Mouse (Mus musculus) embryonic facial prominence, embryonic 15.5 days (tissue): ENCODE results near the gene Trpv4. TPM values are rescaled to one million over a fixed set of nuclear protein-coding genes. Genes with fewer than 3 reads are reported as not detected.

ENCODE experiments used
- ATAC-seq: fragments of 200-750 bp; cut with Nextera tagmentation; 2 replicates; pipeline ENCODE4 v1.8.0; 2017; ENCODE audit warnings: low read depth, moderate TSS enrichment; ENCODE audit not compliant: insufficient number of reproducible peaks, low FRiP score, low TSS enrichment
- H3K27ac ChIP-seq: fragments of 300-500 bp; sonication (generic); replicated peaks from 2 replicates; pipeline ENCODE4 v1.5.1; 2015; ENCODE audit warnings: mild to moderate bottlenecking, inconsistent platforms
- H3K27me3 ChIP-seq: fragments of 300-500 bp; sonication (generic); 2 replicates; pipeline ENCODE4 v1.6.1; 2015; ENCODE audit warnings: inconsistent platforms
- H3K36me3 ChIP-seq: fragments of 300-500 bp; sonication (generic); 2 replicates; pipeline ENCODE4 v1.6.1; 2015; ENCODE audit warnings: mild to moderate bottlenecking, inconsistent platforms
- H3K4me1 ChIP-seq: fragments of 300-500 bp; sonication (generic); 2 replicates; pipeline ENCODE4 v1.6.1; 2015; ENCODE audit warnings: inconsistent platforms
- H3K4me2 ChIP-seq: fragments of 300-500 bp; sonication (generic); replicated peaks from 2 replicates; pipeline ENCODE4 v1.6.1; 2015; ENCODE audit warnings: mild to moderate bottlenecking, inconsistent platforms
- H3K4me3 ChIP-seq: fragments of 300-500 bp; sonication (generic); replicated peaks from 2 replicates; pipeline ENCODE4 v1.5.1; 2015; ENCODE audit warnings: mild to moderate bottlenecking, inconsistent platforms
- H3K9ac ChIP-seq: fragments of 300-500 bp; sonication (generic); 2 replicates; pipeline ENCODE4 v1.6.1; 2015; ENCODE audit warnings: inconsistent platforms
- H3K9me3 ChIP-seq: fragments of 300-500 bp; sonication (generic); replicated peaks from 2 replicates; pipeline ENCODE4 v1.6.1; 2016; ENCODE audit warnings: inconsistent platforms
- WGBS: fragments of 180-500 bp; shearing (Covaris S2); methylation state at CpG from one replicate; pipeline ENCODE4 v1.1.7; 2015; 5-methylcytosine and 5-hydroxymethylcytosine counted together
- polyA plus RNA-seq: library from polyadenylated mRNA; unstranded; fragments of >200 nt; fragmentation: Nextera tagmentation; extraction: Ambion mirVana; gene quantifications from 2 replicates; pipeline ENCODE4 v1.2.1, GENCODE M21; 2015

Gene Trpv4
- 14.6 and 15.0 TPM in 2 replicates for polyA plus RNA-seq

GRCm38 (mm10) chr5:114658255-114658654 is at the start of gene Trpv4:
Gene Trpv4 (minus strand): TSS chr5:114658421.
- Histone ChIP-seq H3K27ac (no peak within 1 kb of the TSS), H3K27me3 (peaks cover 23% of the 10 kb centered on the region)

GRCm38 (mm10) chr5:114707265-114708068 is 49.2 kb upstream of the Trpv4 start, which contains the start of gene Tchp:
Gene Tchp (plus strand): TSS chr5:114707760.
- WGBS = 2% methylated on average over 49 of the region's 49 CpGs
- peak; percentile 55; the same call in 1 of the 2 replicates for ATAC-seq
- H3K27ac ChIP-seq = no peak within 1 kb of the TSS

More at GRCm38 (mm10) chr5:114658255-114658654, at the start of gene Trpv4:
- peaks cover 42% of the 10 kb centered on the region for H3K4me1 ChIP-seq
- WGBS = under 1% methylated on average over 34 of the region's 47 CpGs
- peak within 1 kb of the TSS; percentile 48 for H3K4me3 ChIP-seq
- peak within 1 kb of the TSS; percentile 75 for H3K4me2 ChIP-seq
- peak within 1 kb of the TSS; percentile 16; the same call in 1 of the 2 replicates for H3K9ac ChIP-seq
- peak; percentile 65 for ATAC-seq
- H3K9me3 ChIP-seq = no peaks in the 10 kb centered on the region
- H3K36me3 ChIP-seq = no peaks in the 10 kb centered on the region

GRCm38 (mm10) chr5:114702403-114703392 is 44.5 kb upstream of the Trpv4 start:
- no peaks in the 10 kb centered on the region for H3K4me1 ChIP-seq
- H3K4me3 ChIP-seq = no peak overlapping the region
- no peaks in the 10 kb centered on the region for H3K9me3 ChIP-seq
- H3K9ac ChIP-seq = no peak overlapping the region
- whole genome bisulfite sequencing = 60% methylated on average over 14 of the region's 14 CpGs
- H3K36me3 ChIP-seq = no peaks in the 10 kb centered on the region
- H3K4me2 ChIP-seq = no peak overlapping the region
- no peak overlapping the region for H3K27ac ChIP-seq
- no peak for ATAC-seq
- no peaks in the 10 kb centered on the region for H3K27me3 ChIP-seq

More at GRCm38 (mm10) chr5:114707265-114708068, 49.2 kb upstream of the Trpv4 start, which contains the start of gene Tchp:
- H3K4me3 ChIP-seq = peak within 1 kb of the TSS; percentile 87
- H3K4me1 ChIP-seq = peaks cover 9% of the 10 kb centered on the region
- peaks cover 29% of the 10 kb centered on the region for H3K36me3 ChIP-seq
- H3K9ac ChIP-seq = peak within 1 kb of the TSS; percentile 69
- H3K27me3 ChIP-seq = no peaks in the 10 kb centered on the region
- no peaks in the 10 kb centered on the region for H3K9me3 ChIP-seq
- H3K4me2 ChIP-seq = peak within 1 kb of the TSS; percentile 84

GRCm38 (mm10) chr5:114699015-114699414 is 40.8 kb upstream of the Trpv4 start:
- no peaks in the 10 kb centered on the region for H3K9me3 ChIP-seq
- H3K36me3 ChIP-seq = no peaks in the 10 kb centered on the region
- ATAC-seq = no peak
- H3K4me3 ChIP-seq = no peak overlapping the region
- WGBS = 55% methylated on average over 7 of the region's 7 CpGs
- no peak overlapping the region for H3K4me2 ChIP-seq
- no peak overlapping the region for H3K27ac ChIP-seq
- H3K4me1 ChIP-seq = no peaks in the 10 kb centered on the region
- H3K27me3 ChIP-seq = no peaks in the 10 kb centered on the region
- no peak overlapping the region for H3K9ac ChIP-seq

GRCm38 (mm10) chr5:114698044-114698746 is 40.0 kb upstream of the Trpv4 start:
- Histone ChIP-seq H3K4me3 (no peak overlapping the region), H3K4me2 (no peak overlapping the region), H3K9me3 (no peaks in the 10 kb centered on the region), H3K27ac (no peak overlapping the region), H3K4me1 (no peaks in the 10 kb centered on the region), H3K9ac (no peak overlapping the region), H3K36me3 (no peaks in the 10 kb centered on the region), H3K27me3 (no peaks in the 10 kb centered on the region)
- WGBS = 84% methylated on average over 19 of the region's 19 CpGs
- ATAC-seq = no peak

GRCm38 (mm10) chr5:114696939-114697338 is 38.7 kb upstream of the Trpv4 start:
- 82% methylated on average over 17 of the region's 17 CpGs for WGBS
- no peak overlapping the region for H3K4me3 ChIP-seq
- H3K4me1 ChIP-seq = no peaks in the 10 kb centered on the region
- H3K36me3 ChIP-seq = no peaks in the 10 kb centered on the region
- no peaks in the 10 kb centered on the region for H3K27me3 ChIP-seq
- no peak overlapping the region for H3K27ac ChIP-seq
- no peak overlapping the region for H3K9ac ChIP-seq
- H3K9me3 ChIP-seq = no peaks in the 10 kb centered on the region
- H3K4me2 ChIP-seq = no peak overlapping the region
- no peak for ATAC-seq

GRCm38 (mm10) chr5:114695775-114696174 is 37.6 kb upstream of the Trpv4 start:
- 71% methylated on average over 5 of the region's 5 CpGs for WGBS
- no peak for ATAC-seq
- Histone ChIP-seq H3K4me3 (no peak overlapping the region), H3K27me3 (no peaks in the 10 kb centered on the region), H3K36me3 (no peaks in the 10 kb centered on the region), H3K4me2 (no peak overlapping the region), H3K4me1 (peaks cover 4% of the 10 kb centered on the region), H3K27ac (no peak overlapping the region), H3K9me3 (no peaks in the 10 kb centered on the region), H3K9ac (no peak overlapping the region)

GRCm38 (mm10) chr5:114690633-114691567 is 32.7 kb upstream of the Trpv4 start, which contains the start of gene Gltp:
Gene Gltp (minus strand): TSS chr5:114690984.
- no peaks in the 10 kb centered on the region for H3K27me3 ChIP-seq
- peak within 1 kb of the TSS; percentile 75 for H3K9ac ChIP-seq
- H3K27ac ChIP-seq = peak within 1 kb of the TSS; percentile 78
- peak within 1 kb of the TSS; percentile 85 for H3K4me3 ChIP-seq
- 3% methylated on average over 70 of the region's 75 CpGs for WGBS
- H3K9me3 ChIP-seq = no peaks in the 10 kb centered on the region
- ATAC-seq = peak; percentile 93
- peak within 1 kb of the TSS; percentile 82 for H3K4me2 ChIP-seq
- no peaks in the 10 kb centered on the region for H3K36me3 ChIP-seq
- peaks cover 22% of the 10 kb centered on the region for H3K4me1 ChIP-seq

GRCm38 (mm10) chr5:114689700-114690366 is 31.6 kb upstream of the Trpv4 start:
- no peaks in the 10 kb centered on the region for H3K27me3 ChIP-seq
- WGBS = 17% methylated on average over 16 of the region's 16 CpGs
- no peaks in the 10 kb centered on the region for H3K36me3 ChIP-seq
- no peak for ATAC-seq
- H3K9me3 ChIP-seq = no peaks in the 10 kb centered on the region
- peaks cover 29% of the 10 kb centered on the region for H3K4me1 ChIP-seq
- peak overlapping the region; percentile 85 for H3K4me3 ChIP-seq
- H3K9ac ChIP-seq = peak overlapping the region; percentile 75
- peak overlapping the region; percentile 78 for H3K27ac ChIP-seq
- peak overlapping the region; percentile 82 for H3K4me2 ChIP-seq
